Mouse (Mus musculus) stomach, postnatal 0 days (tissue): ENCODE data around the gene Mvp. TPM values are rescaled to one million over a fixed set of nuclear protein-coding genes. Genes with fewer than 3 reads are reported as not detected.

Experiments used
- ATAC-seq: fragments of 200-750 bp; cut with Nextera tagmentation; 2 replicates; pipeline ENCODE4 v1.8.0; 2017; ENCODE audit not compliant: low FRiP score, low TSS enrichment
- DNase-seq: peaks from one replicate; pipeline ENCODE4 v3.0.0-alpha.2; 2016; ENCODE audit warnings: low spot score
- H3K27ac ChIP-seq: fragments of 300-500 bp; sonication (generic); replicated peaks from 2 replicates; pipeline ENCODE4 v1.5.1; 2014; ENCODE audit warnings: mild to moderate bottlenecking, control low read depth
- H3K27me3 ChIP-seq: fragments of 300-500 bp; sonication (generic); 2 replicates; pipeline ENCODE4 v1.6.1; 2014; ENCODE audit warnings: low read length; ENCODE audit not compliant: control insufficient read depth, insufficient read depth
- H3K36me3 ChIP-seq: fragments of 300-500 bp; sonication (generic); 2 replicates; pipeline ENCODE4 v1.6.1; 2014; ENCODE audit warnings: low read length, mixed read lengths; ENCODE audit not compliant: control insufficient read depth, insufficient read depth
- H3K4me1 ChIP-seq: fragments of 300-500 bp; sonication (generic); replicated peaks from 2 replicates; pipeline ENCODE4 v1.6.1; 2014; ENCODE audit warnings: antibody characterized with exemption; ENCODE audit not compliant: control insufficient read depth, insufficient read depth
- H3K4me2 ChIP-seq: fragments of 300-500 bp; sonication (generic); replicated peaks from 2 replicates; pipeline ENCODE4 v1.6.1; 2014; ENCODE audit warnings: low read depth, mild to moderate bottlenecking, control low read depth, moderate library complexity
- H3K4me3 ChIP-seq: fragments of 300-500 bp; sonication (generic); 2 replicates; pipeline ENCODE4 v1.5.1; 2014; ENCODE audit warnings: low read depth, low read length, control low read depth
- H3K9ac ChIP-seq: fragments of 300-500 bp; sonication (generic); 2 replicates; pipeline ENCODE4 v1.6.1; 2014; ENCODE audit warnings: mild to moderate bottlenecking, low read length, control low read depth, mixed read lengths
- H3K9me3 ChIP-seq: fragments of 300-500 bp; sonication (generic); 2 replicates; pipeline ENCODE4 v1.6.1; 2016; ENCODE audit warnings: low read length; ENCODE audit not compliant: control insufficient read depth
- CTCF ChIP-seq: IDR thresholded peaks from 2 replicates; pipeline ENCODE4 v1.5.1; 2016; ENCODE audit warnings: antibody characterized with exemption, low read depth, mild to moderate bottlenecking, moderate library complexity
- EP300 ChIP-seq: optimal IDR thresholded peaks from 2 replicates; pipeline ENCODE3; 2016; ENCODE audit warnings: antibody characterized with exemption
- WGBS: fragments of 180-500 bp; shearing (Covaris S2); extraction: QIAGEN DNeasy Blood & Tissue Kit; methylation state at CpG from one replicate; pipeline ENCODE4 v1.1.7; 2014; 5-methylcytosine and 5-hydroxymethylcytosine counted together
- polyA plus RNA-seq: library from polyadenylated mRNA; unstranded; fragments of >200 nt; fragmentation: Nextera tagmentation; extraction: Ambion mirVana; gene quantifications from 2 replicates; pipeline ENCODE4 v1.2.1, GENCODE M21; 2015

The Mvp gene
- polyA plus RNA-seq, 1 experiment from 2014 or later = 50.0 TPM

DNA sequence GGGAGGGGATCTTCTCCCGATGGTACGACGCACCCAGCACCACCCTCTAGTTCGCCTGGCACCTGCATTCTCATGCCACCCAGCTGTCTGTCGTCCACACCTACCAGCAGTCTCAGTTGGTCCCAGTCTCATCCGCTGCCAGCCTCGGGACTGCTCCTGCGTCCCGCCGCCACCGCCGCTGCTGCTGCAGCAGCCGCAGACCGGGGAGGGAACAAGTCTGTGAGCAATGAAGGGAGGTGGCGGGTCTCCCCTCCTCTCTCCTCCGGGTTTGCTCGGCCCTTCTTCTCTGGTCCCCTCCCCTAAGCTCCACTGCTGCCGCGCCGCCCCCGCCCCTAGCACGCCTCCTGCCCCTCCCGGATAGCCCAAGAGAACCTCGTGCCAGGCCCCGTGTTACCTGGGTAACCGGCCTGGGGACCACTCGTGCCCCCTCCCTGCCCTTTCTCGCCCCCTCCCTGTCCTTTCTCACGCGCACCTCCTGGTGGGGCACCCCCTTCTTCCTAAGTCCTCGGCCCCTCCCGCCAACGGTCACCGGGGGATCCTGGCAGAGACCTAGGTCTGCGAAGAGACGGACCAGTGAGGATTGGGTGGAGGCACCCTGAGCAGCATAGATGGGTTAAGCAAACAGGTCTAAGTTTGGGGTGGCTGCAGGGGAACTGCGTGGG lies 6.6 kb upstream of the Mvp start, which contains the start of the genes Gm42742 and Prrt2:
Gm42742 (minus strand) TSS at position 197 of the 662 bp plus-strand sequence.
Prrt2 (minus strand) TSS at position 311 of the 662 bp plus-strand sequence.
- TF ChIP-seq EP300 (no peak), CTCF (0 out of 2 replicates have a peak, but pooled peaks have one; percentile 2)
- Histone ChIP-seq H3K9me3 (no peaks in the 10 kb centered on the region), H3K9ac (peak within 1 kb of the TSS; percentile 61), H3K36me3 (peaks cover 3% of the 10 kb centered on the region; the same call in 1 of the 2 replicates), H3K4me1 (peaks cover 11% of the 10 kb centered on the region), H3K4me3 (peak within 1 kb of the TSS; percentile 47), H3K27ac (peak within 1 kb of the TSS; percentile 69), H3K27me3 (no peaks in the 10 kb centered on the region), H3K4me2 (peak within 1 kb of the TSS; percentile 61)
- no peak for ATAC-seq
- peak; percentile 62 for DNase-seq
- 2% methylated on average over 35 of the region's 37 CpGs for WGBS

GRCm38 (mm10) chr7:127020491-127020890 lies 6.1 kb upstream of the Mvp start:
- Histone ChIP-seq H3K4me1 (peaks cover 11% of the 10 kb centered on the region), H3K9ac (peak overlapping the region; percentile 61), H3K27ac (peak overlapping the region; percentile 69), H3K9me3 (no peaks in the 10 kb centered on the region), H3K4me2 (peak overlapping the region; percentile 61), H3K27me3 (no peaks in the 10 kb centered on the region), H3K4me3 (peak overlapping the region; percentile 47), H3K36me3 (peaks cover 3% of the 10 kb centered on the region; the same call in 1 of the 2 replicates)
- ATAC-seq (no peak), DNase-seq (no peak)
- WGBS = 27% methylated on average over 5 of the region's 5 CpGs
- TF ChIP-seq EP300 (no peak), CTCF (no peak)

GRCm38 (mm10) chr7:127020031-127020430 lies 5.6 kb upstream of the Mvp start:
- Histone ChIP-seq H3K4me3 (peak overlapping the region; percentile 47), H3K9me3 (no peaks in the 10 kb centered on the region), H3K4me2 (peak overlapping the region; percentile 61), H3K9ac (peak overlapping the region; percentile 61), H3K36me3 (peaks cover 3% of the 10 kb centered on the region; the same call in 1 of the 2 replicates), H3K27ac (peak overlapping the region; percentile 69), H3K27me3 (no peaks in the 10 kb centered on the region), H3K4me1 (peaks cover 10% of the 10 kb centered on the region)
- no peak for DNase-seq
- 55% methylated on average over 3 of the region's 3 CpGs for WGBS
- no peak for TF ChIP-seq EP300
- no peak for TF ChIP-seq CTCF
- no peak for ATAC-seq

DNA sequence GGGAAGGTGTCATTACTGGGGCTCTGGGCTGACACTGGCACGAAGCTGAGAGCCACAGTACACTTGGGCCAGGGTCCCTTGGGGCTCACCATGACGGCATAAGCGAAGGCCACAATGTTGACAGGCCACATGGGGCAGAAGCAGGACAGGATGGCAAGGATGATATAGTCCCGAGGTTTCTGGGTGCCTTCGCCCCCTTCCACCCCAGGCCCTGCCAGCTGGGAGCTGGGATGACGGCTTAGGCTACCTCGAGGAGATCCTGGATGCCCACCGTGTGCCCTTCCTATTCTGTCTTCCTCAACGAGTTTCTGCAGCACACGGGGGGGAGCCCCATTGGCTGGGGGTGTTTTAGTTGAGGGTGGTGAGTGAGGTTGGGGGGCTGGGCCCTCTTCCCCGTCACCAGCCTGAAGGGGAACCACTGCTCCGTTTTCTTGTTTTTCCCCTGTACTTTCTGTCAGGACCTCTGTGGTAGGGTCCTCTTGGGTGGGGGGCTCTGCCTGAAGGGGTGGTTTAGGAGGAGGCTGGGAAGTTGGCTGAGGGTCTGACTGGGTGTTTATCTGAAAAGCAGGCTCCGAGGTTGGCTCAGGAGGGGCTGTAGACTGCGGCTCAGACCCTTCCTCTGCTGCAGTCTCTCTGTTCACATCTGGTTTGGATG lies 5.0 kb upstream of the Mvp start:
- no peaks in the 10 kb centered on the region for H3K27me3 ChIP-seq
- DNase-seq (no peak), ATAC-seq (no peak)
- TF ChIP-seq EP300 = no peak
- no peak for TF ChIP-seq CTCF
- H3K4me2 ChIP-seq = peak overlapping the region; percentile 61
- peaks cover 3% of the 10 kb centered on the region; the same call in 1 of the 2 replicates for H3K36me3 ChIP-seq
- H3K9ac ChIP-seq = peak overlapping the region; percentile 61
- H3K4me3 ChIP-seq = peak overlapping the region; percentile 47
- peak overlapping the region; percentile 69 for H3K27ac ChIP-seq
- 74% methylated on average over 13 of the region's 14 CpGs for WGBS
- H3K9me3 ChIP-seq = no peaks in the 10 kb centered on the region
- peaks cover 6% of the 10 kb centered on the region for H3K4me1 ChIP-seq

DNA sequence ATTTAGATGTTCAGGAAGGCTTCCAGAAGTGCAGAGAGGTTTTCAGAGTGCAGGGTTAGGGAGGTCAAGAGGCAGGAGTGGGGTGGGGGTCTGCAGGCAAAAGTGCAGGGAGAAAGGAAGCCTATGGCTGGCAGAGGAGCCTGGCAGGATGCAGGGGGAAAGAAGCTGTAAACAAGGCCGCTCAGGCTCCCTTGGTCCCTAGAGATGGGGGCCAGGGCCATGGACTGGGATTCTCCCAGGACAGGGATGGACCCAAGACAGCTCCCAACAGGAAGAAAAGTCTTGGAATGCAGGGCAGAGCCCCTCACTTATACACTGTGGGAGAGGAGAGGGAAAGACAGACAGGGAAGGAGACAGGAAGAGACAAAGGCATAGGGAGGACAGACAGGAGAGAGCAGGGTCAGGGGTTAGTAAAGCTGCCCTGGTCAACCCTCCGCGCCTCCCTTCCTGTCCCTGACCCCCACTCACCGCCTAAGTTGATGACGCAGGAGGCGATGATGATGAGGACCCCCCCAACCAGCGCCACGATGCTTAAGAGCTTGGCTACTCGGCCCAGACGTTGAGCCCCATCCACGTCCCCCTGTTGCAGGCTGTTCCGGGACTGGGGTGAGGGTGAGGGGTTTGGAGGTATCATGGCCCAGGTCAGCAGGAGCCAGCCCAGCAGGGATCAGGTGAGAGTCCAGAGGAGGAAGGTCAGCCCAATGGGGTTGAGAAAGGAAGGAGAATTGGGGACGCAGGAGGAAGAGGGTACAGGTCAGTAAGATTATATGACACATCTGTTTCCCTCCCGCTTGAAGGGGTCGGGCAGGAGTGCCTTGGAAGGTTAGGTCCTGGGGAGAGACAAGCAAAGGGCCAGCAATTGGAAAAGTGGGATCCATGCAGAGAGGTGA lies 4.2 kb upstream of the Mvp start:
- no peak for TF ChIP-seq EP300
- TF ChIP-seq CTCF = no peak
- Histone ChIP-seq H3K4me2 (peak overlapping the region; percentile 61), H3K4me1 (peaks cover 4% of the 10 kb centered on the region; the same call in 1 of the 2 replicates), H3K9ac (peak overlapping the region; percentile 13; the same call in 1 of the 2 replicates), H3K4me3 (peak overlapping the region; percentile 2; the same call in 1 of the 2 replicates), H3K36me3 (peaks cover 3% of the 10 kb centered on the region; the same call in 1 of the 2 replicates), H3K27me3 (no peaks in the 10 kb centered on the region), H3K27ac (peak overlapping the region; percentile 53), H3K9me3 (no peaks in the 10 kb centered on the region)
- WGBS = 76% methylated on average over 15 of the region's 15 CpGs
- no peak for ATAC-seq
- no peak for DNase-seq
